Mouse (Mus musculus) liver, embryonic 14.5 days (tissue): Measurements from ENCODE around the gene Iqschfp.

Source experiments
- CTCF ChIP-seq: IDR thresholded peaks from 2 replicates; pipeline ENCODE4 v1.5.1; 2016; ENCODE audit warnings: antibody characterized with exemption, low read depth, control low read depth
- EP300 ChIP-seq: IDR thresholded peaks from 2 replicates; pipeline ENCODE4 v1.6.1; 2016; ENCODE audit warnings: antibody characterized with exemption, low read depth

GRCm38 (mm10) chr3:68448480-68448879, 556.4 kb downstream of the Iqschfp start:
- TF ChIP-seq CTCF (no peak), EP300 (no peak)
